Mouse (Mus musculus) spleen, adult 18-20 months (tissue): ENCODE measurements around the gene Ctdsp1.

ENCODE experiments used
- DNase-seq, 2 experiments: peaks; one replicate each; pipeline ENCODE4 v3.0.0; 2022; ENCODE audit warnings: mixed read lengths in 2 of 2

Ctdsp1 gene

DNA sequence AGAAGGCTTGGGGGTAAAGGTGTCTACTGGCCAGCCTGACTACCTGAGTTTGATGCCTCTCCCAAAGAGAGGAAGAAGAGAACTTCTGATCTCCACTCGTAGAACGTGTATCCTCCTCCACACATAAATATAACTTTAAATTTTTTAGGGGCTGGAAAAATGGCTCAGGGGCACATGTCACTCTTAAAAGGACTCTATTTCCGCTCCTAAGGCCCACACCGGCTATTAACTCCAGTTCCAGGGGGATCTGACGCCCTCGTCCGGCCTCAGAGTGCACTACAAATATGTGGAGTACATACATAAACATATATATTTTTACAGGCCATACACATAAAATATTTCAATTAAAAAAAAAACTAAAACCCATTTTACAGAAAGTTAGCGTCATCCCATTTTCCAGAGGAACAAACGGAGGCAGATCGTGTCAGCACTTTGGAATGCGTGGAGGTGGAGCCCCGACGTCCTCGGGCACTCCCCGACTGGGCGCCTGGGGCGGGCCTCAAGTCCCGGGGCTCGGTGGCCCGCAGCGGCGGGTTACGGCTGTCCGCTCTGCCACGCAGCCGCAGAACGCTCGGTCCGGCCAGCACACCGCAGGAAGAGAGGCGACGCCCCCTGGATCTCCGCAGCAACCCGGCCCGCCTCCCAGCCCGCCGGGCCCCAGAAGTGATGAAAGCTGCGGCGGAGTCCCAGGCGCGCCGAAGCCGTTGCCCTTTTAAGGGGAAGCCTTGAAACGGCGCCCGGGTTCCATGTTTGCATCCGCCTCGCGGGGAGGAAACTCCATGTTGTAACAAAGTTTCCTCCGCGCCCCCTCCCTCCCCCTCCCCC, at the start of gene Ctdsp1:
Gene Ctdsp1, plus strand, starts transcription at position 586 of the 825 bp plus-strand sequence.
- DNase-seq = peak; percentile 89 to 93

DNA sequence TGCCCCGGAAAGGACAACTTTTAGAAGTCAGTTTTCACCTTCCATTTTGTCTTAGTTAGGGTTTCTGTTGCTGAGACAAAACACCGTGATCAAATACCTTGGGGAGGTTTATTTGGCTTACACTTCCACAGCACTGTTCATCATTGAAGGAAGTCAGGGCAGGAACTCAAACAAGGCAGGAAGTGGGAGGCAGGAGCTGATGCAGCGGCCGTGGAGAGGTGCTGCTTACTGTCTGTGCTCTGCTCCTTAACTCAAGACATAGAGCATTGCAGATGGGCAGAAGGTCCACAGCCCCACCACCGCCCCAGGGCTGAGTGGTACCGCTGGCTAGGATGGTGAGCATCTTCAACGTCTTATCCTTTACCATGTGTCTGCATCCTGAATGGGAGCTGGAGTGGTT, 49.4 kb upstream of the Ctdsp1 start:
- no peak for DNase-seq

DNA sequence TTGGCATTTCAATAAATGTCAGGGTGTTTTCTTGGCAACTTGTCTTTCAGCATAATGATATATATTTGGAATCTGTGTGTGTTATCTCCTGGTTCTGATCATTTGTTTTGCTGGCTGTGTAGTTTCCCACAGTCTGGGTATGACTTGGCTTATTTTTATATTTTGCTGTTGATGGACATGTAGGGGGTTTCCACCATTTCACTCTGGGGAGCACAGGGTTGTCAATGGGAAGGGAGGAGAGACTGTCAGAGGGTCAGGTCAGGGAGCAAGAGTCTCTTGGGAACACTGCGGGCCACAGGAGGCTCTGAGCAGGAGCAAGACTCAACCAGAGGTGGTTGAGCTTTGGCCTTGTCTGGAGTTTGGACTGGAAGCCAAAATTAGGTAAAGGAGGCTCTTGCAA, 49.0 kb upstream of the Ctdsp1 start:
- no peak for DNase-seq

DNA sequence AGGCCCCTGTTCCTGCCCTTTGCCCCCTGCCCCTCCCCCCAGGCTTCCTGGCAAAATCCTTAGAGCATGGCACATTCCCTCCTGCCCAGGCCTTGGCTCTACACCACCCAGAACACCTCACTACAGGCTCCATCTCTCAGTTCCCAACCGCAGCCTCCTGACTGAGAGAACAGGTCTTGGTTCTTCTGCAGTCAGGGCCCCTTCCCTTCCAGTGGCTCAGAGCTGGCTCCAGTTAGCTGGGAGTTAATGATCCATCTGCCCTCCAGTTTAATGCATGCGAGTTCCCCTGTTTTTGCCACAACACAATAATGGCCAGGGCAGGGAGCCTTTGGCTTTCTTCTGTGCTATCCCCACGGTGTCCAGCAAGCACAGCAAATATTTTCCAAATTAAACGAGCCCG, 48.1 kb upstream of the Ctdsp1 start:
- DNase-seq = no peak

DNA sequence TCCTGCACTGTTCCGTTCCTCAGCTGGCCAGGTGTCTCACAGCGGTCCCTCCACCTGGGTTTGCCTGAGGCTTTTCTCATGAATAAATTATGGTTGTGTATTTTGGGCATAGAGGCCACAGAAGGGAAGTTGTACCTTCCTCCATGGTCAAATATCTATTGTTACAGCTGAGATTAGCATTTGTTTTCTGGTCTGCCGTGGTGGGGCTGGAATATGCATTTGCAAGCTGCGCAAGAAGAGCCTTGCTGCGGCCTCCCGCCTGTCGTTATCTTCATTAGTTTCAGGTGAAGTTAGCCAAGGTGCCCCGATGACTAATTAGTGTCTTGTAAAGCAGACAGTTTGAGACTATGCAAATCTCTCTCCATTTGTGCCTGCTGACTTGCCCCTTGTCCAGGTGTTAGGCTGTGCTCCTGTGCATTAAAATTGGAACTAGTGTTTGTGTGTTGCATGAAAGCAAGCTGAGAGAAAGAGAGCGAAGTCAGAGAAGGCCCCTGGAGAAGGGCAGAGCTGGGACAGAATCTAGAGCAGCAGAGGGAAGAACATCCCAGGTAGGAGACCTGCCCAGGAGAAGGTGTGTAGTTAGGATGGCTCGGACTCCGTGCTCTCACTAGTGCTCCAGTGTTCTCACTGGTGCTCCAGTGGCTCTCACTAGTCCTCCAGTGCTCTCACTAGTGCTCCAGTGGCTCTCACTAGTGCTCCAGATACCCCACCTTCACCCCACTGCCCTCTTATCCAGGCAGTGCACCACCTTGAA, 47.0 kb upstream of the Ctdsp1 start:
- no peak for DNase-seq

DNA sequence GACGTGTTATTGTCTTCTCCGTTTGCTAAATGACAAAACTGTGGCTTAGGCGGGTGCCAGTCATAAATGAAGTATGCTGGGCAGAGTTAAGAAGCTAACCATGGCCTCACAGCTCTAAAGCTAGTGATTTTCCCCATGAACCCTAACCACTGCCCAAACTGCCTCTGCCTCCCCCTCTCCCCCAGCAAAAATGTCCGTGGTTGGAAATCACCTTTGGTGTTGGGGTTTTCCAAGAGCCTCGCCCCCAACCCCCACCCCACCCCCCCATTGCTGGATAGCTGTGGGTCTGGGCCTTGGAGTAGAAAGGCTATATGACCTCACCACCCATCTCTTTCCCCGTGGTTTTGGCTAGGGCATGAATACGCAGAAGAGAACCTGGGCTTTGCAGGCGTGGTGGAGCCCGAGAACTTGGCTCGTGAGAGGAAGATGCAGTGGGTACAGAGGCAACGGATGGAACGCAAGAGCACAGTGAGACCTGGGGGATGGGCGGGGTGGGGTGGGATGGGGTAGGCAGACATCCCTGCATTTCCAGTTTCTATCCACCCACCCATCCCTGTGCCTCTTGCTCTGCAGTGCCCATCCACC, 40.0 kb upstream of the Ctdsp1 start:
- DNase-seq = no peak

DNA sequence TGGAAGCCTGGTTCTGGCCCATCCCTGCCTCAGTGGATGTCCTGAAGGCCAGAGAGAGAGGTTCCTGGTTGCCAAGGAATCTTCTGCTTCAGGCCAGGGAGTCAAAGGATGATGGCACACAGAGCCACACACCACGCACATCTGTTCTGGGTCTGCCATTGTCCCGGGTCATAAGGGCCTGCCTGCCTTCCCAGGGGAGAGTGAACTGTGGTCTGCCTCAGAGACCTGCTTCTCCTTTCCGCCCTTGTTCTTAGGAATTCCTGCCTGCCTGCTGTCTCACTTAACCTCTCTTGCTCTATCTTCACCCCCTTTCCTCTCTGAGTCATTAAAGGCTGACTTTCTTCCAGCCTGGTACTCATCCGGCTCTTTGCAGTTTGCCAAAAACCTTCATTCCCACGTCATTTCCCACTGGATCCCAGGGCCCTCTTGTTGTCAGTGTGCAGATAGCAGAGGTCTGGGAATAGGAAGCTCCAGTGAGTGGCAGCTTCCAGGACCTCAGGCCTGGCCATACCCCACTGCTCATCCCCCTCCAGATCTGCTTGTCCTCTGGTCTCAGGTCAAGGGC, 38.7 kb upstream of the Ctdsp1 start:
- no peak for DNase-seq

DNA sequence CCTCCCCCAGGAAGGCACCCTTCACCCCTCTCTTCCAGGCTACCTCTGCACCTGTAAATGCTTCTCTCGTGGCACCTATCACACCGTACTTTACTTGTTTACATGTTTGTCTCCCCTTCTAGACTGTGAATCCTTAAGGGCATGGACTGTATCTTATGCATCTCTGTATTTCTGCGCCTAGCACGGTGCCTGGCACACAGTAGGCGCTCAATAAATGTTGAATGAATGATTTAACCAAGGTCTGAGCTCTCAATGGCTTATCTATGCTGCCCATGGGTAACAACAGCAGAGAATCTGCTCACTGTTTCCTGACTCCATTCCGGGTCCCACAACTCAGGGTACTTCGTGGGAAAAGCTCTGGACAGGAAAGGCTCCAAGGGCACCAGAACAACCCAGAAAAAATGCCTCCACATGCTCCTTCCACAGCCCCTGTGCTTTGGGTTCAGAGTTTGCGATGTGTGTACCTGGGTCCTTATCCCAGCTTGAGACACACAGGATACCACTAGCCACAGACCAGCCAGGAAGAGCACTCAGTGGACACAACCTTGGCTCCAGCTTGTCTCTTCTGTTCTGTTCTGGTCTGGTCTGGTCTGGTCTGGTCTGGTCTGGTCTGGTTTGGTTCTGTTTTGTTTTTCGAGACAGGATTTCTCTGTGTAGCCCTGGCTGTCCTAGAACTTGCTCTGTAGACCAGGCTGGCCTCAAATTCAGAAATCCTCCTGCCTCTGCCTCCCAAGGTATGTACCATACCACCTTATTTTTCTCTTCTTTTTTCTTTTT, 37.7 kb upstream of the Ctdsp1 start:
- no peak for DNase-seq

DNA sequence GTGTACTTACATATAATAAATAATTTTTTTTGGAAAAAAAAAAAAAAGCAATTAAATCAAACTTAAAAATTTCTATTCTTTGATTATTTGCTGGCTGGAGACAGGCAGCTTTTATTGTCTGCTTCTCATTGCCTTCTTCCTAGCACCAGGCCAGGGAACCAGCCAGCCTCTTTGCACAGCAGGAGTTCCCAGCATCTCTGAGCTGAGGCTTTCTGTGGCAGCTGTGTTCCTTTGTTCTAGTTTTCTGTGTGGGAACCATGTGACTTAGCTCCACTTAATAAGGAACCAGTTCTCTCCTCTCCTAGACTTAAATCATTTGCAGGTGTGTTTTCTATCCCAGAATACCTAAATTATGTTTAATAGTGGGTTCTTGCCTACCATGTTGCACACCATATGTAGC, 33.8 kb upstream of the Ctdsp1 start:
- no peak for DNase-seq

DNA sequence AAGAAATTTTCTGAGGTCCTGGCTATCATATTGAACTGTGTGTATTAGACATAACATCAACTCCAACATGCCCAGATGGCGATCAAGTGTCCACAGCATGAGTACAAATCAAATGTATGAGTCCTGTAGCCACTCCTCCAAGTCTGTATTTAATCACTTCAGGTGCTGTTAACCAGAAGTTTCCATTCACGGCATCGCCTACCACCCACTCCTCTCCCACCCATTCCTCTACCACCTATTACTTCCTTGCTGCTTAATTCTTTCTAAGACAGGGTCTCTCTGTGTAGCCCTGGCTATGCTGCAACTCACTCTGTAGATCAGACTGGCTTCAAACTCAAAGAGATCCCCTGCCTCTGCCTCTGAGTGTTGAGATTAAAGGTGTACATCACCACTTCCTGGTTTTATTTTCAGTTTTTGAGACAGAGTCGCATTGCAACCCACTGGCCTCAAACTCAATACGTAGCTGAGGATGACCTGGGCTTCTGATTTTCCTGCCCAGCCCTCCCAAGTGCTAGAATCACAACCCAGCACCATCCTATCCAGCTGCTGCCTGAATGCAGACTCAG, 31.3 kb upstream of the Ctdsp1 start:
- DNase-seq = no peak

DNA sequence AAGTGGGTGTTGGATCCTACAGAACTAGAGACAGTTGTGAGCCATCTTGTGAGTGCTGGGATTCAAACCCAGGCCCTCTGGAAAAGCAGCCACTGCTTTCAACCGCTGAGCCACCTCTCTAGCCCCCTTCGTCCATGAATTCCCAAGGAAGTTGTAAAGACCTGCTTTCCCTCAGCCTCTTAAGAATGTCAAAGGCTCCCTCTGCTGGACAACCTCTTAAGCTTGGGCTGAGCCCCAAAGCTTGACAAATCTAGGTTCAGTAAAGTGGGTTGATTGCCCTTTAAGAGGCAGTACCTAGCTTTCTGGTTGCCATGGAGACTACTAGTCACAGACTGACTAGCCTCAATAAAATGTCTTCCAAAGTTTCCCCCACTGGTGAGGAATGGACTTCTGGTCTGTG, 29.5 kb upstream of the Ctdsp1 start, which contains the start of gene Catip:
Gene Catip, plus strand, starts transcription at position 297 of the 400 bp plus-strand sequence.
- peak in 1 of 2 experiments; percentile 51 for DNase-seq

DNA sequence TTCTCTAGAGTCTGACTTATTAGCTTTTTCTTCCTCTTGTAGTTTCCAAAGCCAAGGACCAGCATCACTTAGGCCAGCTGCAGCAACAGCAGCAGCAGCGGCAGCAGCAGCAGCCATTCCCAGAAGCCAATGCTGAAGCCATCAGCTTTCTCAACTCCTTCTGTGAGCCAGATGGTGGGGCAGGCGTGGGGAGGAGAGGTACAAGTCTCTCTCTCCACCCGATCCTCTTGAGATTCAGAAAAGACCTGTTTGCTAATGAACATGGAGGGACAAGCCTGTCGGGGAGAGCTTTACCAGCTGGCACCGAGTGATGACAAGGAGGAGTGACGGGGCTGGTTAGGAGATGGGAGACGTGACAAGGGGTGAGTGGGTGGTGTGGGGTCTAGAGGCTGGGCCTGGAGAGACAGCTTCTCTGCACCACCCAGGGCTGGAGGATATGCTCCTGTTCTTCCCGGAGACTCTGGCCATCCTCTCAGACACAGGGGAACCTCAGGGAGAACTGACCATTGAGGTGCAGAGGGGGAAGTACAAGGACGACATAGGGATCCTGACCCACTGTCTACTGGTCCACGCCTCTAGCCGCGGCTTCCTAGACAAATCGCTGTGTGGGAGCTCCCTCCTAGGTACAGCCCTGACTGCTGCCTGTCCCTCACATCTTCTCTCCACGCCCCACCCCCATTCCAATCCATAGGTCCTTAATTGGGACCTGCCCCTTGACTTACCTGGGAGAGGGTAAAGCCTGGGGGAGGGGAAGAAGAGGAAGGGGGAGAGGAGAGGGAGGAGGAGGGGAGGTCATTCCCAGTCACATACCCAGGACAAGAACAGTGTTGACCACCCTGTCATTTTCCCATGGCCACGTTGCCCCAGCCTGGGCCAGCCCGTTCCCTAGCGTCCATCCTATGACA, 28.7 kb upstream of the Ctdsp1 start:
- no peak for DNase-seq

DNA sequence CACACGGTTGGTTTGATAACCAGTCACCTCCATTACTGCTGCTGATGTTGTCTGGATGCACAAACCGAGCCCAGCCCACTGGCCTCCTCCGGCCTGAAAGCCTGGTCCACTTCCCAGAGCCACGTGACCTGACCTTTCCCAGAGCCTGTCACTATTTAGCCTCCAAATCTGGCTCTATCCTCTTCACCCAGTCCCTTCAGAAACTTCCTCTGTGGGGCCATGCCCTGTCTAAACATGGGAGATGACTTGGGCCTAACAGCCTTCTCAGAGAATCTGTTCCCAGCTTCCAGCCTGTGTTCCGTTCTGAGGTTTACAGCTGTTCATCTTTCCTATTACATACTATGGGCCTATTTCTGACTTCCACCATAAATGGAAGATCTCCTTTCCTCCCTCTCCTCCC, 27.9 kb upstream of the Ctdsp1 start:
- DNase-seq = no peak

DNA sequence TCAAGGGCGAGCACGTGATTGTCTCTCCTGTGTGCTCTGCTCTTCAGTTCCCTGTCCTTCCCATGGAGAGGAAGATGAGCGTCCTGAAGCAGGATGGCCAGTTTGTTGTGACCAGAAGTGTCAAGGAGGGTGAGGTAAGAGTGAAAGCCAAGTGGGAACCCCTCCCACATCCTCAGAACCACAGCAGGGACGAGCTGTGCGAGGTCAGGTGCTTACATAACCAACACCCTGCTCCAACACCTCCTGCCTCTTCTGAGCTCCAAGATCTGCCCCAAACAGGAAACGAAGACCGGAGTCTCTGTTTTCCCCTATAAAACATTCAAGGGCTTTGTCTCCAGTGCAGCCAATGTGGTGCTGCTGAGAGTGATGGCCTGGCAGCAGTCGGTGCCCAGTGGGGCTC, 27.0 kb upstream of the Ctdsp1 start:
- no peak for DNase-seq

DNA sequence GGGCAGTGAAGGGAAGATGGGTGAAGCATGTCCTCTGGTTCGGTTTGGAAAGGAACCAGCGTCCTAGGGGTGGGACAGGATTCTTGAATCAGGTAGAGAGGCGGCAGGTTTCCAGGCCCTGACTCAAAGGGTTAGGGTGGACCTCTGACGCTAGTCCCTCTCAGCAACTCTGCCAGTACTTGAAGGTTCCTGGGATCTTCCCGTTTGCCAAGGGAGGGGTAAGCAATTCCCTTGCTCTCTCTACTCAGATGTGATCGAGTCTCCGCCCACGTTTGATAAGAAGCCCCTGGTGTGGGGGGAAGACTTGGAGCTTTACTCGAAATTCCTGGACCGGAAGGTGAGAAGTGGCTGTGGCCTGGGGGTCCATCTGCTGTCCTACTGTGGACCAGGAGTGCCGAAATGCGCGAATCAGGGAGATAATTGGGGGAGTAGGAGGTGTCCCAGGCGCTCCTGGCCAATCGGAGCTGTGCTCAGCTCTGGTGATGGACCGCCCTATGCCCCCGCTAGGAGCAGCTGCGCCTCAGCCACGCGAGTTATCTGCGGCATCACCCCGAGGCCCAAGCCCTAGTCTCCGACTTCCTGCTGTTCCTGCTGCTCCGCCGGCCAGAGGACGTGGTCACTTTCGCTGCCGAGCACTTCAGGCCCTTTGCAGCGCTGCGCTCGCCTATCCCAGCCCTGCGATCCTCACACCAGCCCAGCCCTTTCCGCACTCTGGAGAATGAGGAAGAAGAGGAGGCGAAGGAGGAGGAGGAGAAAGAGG, 23.2 kb upstream of the Ctdsp1 start:
- no peak for DNase-seq

DNA sequence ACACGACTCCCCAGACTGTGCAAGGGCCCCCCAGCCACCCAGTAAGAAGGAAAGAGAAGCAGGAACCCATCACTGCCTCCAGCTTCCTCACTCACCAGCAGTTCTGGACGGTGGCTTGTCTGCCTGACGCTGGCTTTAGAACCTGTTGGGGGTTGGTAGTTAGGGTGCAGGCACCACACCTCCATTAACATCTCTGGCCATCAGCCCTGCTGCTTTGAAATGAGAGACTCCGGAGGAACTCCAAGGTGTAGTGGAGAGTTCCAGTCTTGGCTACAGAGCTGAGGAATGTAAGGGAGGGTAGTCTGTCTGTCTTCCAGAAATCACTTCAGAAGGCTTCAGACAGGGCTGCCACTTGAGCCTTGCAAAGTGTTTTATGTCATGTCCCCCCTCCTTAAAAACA, 21.3 kb upstream of the Ctdsp1 start:
- no peak for DNase-seq

DNA sequence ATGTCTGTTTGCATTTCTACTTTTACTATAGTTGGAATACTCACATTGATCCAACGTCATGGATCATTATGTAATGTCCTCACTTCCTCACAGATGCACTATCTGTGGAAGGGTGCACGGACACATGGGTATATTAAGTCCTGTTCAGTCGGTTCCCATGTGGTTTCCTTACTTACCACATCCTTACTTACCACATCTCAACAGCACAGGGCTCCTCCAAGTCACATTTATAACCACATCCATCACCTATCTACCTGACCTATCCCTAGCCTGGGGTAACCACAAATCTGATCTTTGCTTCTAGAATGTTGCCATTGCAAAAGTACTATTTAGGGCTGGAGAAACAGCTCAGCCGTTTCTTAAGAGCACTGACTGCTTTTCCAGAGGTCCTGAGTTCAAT, 17.9 kb upstream of the Ctdsp1 start:
- DNase-seq = no peak

DNA sequence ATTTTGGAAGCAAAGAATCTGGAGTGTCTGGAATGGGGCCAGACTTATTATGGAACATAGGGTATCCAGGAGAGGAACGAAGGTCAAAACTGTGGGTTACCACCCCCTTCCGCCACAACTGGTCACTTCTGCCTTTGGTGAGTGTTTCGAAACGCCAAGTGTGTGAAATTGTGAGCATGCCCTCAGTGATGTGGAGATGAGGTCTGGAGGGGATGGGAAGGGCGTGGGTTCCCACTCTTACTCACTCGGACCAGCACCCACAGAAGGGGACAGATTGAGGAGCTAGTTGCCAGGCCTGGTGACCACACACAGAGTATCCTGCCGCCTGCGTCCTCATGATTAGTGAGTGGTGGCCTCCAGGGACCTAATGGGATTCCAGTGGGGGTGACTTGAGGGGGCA, 16.3 kb upstream of the Ctdsp1 start, which contains the start of gene Slc11a1:
Gene Slc11a1, plus strand, starts transcription at position 216 of the 400 bp plus-strand sequence.
- no peak for DNase-seq

DNA sequence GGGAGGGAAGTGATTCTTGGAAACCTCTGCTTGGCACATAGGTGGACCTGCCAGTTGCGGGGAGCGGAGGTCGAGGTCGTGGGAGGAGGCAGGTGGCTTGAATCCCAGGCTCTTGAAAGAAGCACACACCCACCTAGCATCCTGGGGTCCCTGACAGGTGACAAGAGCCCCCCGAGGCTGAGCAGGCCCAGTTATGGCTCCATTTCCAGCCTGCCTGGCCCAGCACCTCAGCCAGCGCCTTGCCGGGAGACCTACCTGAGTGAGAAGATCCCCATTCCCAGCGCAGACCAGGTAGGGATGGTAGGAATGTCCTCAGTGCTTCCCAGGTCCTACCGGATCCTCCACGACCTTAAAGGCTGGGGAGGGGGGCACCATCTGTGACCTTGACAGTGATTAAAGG, 15.7 kb upstream of the Ctdsp1 start:
- no peak for DNase-seq

DNA sequence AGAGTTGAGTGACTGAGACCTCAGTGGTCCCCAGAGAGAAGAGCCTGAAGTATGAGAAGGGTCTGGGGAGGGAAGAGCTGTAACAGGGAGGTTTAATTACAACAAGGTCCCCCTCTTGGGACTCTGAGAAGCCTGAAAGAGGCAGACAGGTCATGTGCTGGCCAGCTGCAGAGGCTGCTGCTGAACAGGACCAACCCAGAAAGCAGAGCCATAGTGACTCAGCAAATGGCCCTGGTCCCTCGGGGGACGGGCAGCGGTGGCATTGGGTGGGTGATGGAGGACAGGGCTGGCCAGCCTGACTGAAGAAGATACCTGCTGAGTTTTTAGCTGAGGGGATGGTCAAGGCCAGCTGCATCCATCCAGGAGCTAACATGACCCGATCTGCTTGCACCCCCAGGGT, 14.9 kb upstream of the Ctdsp1 start:
- no peak for DNase-seq
